Mouse (Mus musculus): ENCODE measurements at regions not wholly inside any gene's neighbourhood (a gene's known extent, or its start where the extent isn't known, plus 50 kb on each side); places are given as distances from the start of the nearest gene placed in this dataset.

- H3K27me3 ChIP-seq (ENCODE audit: control insufficient read depth, insufficient read depth, low read length) = no peaks in the 10 kb centered on the region
- no peak overlapping the region for H3K27ac ChIP-seq (ENCODE audit: control insufficient read depth, insufficient read depth, low read depth, low read length)
- no peak for TF ChIP-seq CTCF (IDR thresholded peaks at IDR 0.05; ENCODE audit: control insufficient read depth, insufficient read depth, insufficient replicate concordance, low read depth, low read length)
- TF ChIP-seq POLR2A (IDR thresholded peaks at IDR 0.05; ENCODE audit: control insufficient read depth, low read depth, low read length) = no peak
- no peaks in the 10 kb centered on the region; the same call in 1 of the 2 replicates for H3K4me1 ChIP-seq (ENCODE audit: control insufficient read depth, insufficient read depth, low read length)
- H3K36me3 ChIP-seq (ENCODE audit: control insufficient read depth, insufficient read depth, low read length) = no peaks in the 10 kb centered on the region
- no peak overlapping the region for H3K4me3 ChIP-seq (ENCODE audit: control insufficient read depth, low read depth, low read length)
Measured at GRCm38 (mm10) chr3:9110741-9111140, 499.1 kb downstream of the Zfp704 start.

- TF ChIP-seq POLR2A (IDR thresholded peaks at IDR 0.05; ENCODE audit: control insufficient read depth, low read depth, low read length) (no peak), CTCF (IDR thresholded peaks at IDR 0.05; ENCODE audit: control insufficient read depth, insufficient read depth, insufficient replicate concordance, low read depth, low read length) (no peak)
- H3K27me3 ChIP-seq (ENCODE audit: control insufficient read depth, insufficient read depth, low read length) = no peaks in the 10 kb centered on the region
- H3K27ac ChIP-seq (ENCODE audit: control insufficient read depth, insufficient read depth, low read depth, low read length) = no peak overlapping the region
Measured at GRCm38 (mm10) chr3:9109991-9110390, 499.9 kb downstream of the Zfp704 start.

GRCm38 (mm10) chr3:9109485-9109884 is 500.4 kb downstream of the Zfp704 start:
- no peaks in the 10 kb centered on the region for H3K27me3 ChIP-seq (ENCODE audit: control insufficient read depth, insufficient read depth, low read length)
- no peak overlapping the region for H3K4me3 ChIP-seq (ENCODE audit: control insufficient read depth, low read depth, low read length)
- TF ChIP-seq CTCF (IDR thresholded peaks at IDR 0.05; ENCODE audit: control insufficient read depth, insufficient read depth, insufficient replicate concordance, low read depth, low read length) (no peak), POLR2A (IDR thresholded peaks at IDR 0.05; ENCODE audit: control insufficient read depth, low read depth, low read length) (no peak)
- H3K27ac ChIP-seq (ENCODE audit: control insufficient read depth, insufficient read depth, low read depth, low read length) = no peak overlapping the region
- H3K4me1 ChIP-seq (ENCODE audit: control insufficient read depth, insufficient read depth, low read length) = no peaks in the 10 kb centered on the region; the same call in 1 of the 2 replicates
- H3K36me3 ChIP-seq (ENCODE audit: control insufficient read depth, insufficient read depth, low read length) = no peaks in the 10 kb centered on the region

More at GRCm38 (mm10) chr3:9109991-9110390, 499.9 kb downstream of the Zfp704 start:
- H3K36me3 ChIP-seq (ENCODE audit: control insufficient read depth, insufficient read depth, low read length) = no peaks in the 10 kb centered on the region
- no peak overlapping the region for H3K4me3 ChIP-seq (ENCODE audit: control insufficient read depth, low read depth, low read length)
- no peaks in the 10 kb centered on the region; the same call in 1 of the 2 replicates for H3K4me1 ChIP-seq (ENCODE audit: control insufficient read depth, insufficient read depth, low read length)

- TF ChIP-seq CTCF (IDR thresholded peaks at IDR 0.05; ENCODE audit: control insufficient read depth, insufficient read depth, insufficient replicate concordance, low read depth, low read length) (no peak), POLR2A (IDR thresholded peaks at IDR 0.05; ENCODE audit: control insufficient read depth, low read depth, low read length) (no peak)
- H3K4me3 ChIP-seq (ENCODE audit: control insufficient read depth, low read depth, low read length) = no peak overlapping the region
Measured at GRCm38 (mm10) chr3:9107766-9108410, 502.0 kb downstream of the Zfp704 start.

GRCm38 (mm10) chr3:9105191-9105926 is 504.5 kb downstream of the Zfp704 start:
- Histone ChIP-seq H3K36me3 (ENCODE audit: control insufficient read depth, insufficient read depth, low read length) (no peaks in the 10 kb centered on the region), H3K27ac (ENCODE audit: control insufficient read depth, insufficient read depth, low read depth, low read length) (no peak overlapping the region), H3K27me3 (ENCODE audit: control insufficient read depth, insufficient read depth, low read length) (no peaks in the 10 kb centered on the region), H3K4me1 (ENCODE audit: control insufficient read depth, insufficient read depth, low read length) (no peaks in the 10 kb centered on the region; the same call in 1 of the 2 replicates), H3K4me3 (ENCODE audit: control insufficient read depth, low read depth, low read length) (no peak overlapping the region)
- TF ChIP-seq POLR2A (IDR thresholded peaks at IDR 0.05; ENCODE audit: control insufficient read depth, low read depth, low read length) (no peak), CTCF (IDR thresholded peaks at IDR 0.05; ENCODE audit: control insufficient read depth, insufficient read depth, insufficient replicate concordance, low read depth, low read length) (no peak)

More at GRCm38 (mm10) chr3:9107766-9108410, 502.0 kb downstream of the Zfp704 start:
- no peaks in the 10 kb centered on the region for H3K36me3 ChIP-seq (ENCODE audit: control insufficient read depth, insufficient read depth, low read length)
- no peaks in the 10 kb centered on the region for H3K27me3 ChIP-seq (ENCODE audit: control insufficient read depth, insufficient read depth, low read length)
- H3K27ac ChIP-seq (ENCODE audit: control insufficient read depth, insufficient read depth, low read depth, low read length) = no peak overlapping the region
- no peaks in the 10 kb centered on the region; the same call in 1 of the 2 replicates for H3K4me1 ChIP-seq (ENCODE audit: control insufficient read depth, insufficient read depth, low read length)

- TF ChIP-seq CTCF (IDR thresholded peaks at IDR 0.05; ENCODE audit: control insufficient read depth, insufficient read depth, insufficient replicate concordance, low read depth, low read length) (no peak), POLR2A (IDR thresholded peaks at IDR 0.05; ENCODE audit: control insufficient read depth, low read depth, low read length) (no peak)
- Histone ChIP-seq H3K27ac (ENCODE audit: control insufficient read depth, insufficient read depth, low read depth, low read length) (no peak overlapping the region), H3K4me3 (ENCODE audit: control insufficient read depth, low read depth, low read length) (no peak overlapping the region), H3K36me3 (ENCODE audit: control insufficient read depth, insufficient read depth, low read length) (no peaks in the 10 kb centered on the region), H3K27me3 (ENCODE audit: control insufficient read depth, insufficient read depth, low read length) (no peaks in the 10 kb centered on the region), H3K4me1 (ENCODE audit: control insufficient read depth, insufficient read depth, low read length) (no peaks in the 10 kb centered on the region; the same call in 1 of the 2 replicates)
Measured at GRCm38 (mm10) chr3:9103456-9103855, 506.4 kb downstream of the Zfp704 start.

- Histone ChIP-seq H3K36me3 (ENCODE audit: control insufficient read depth, insufficient read depth, low read length) (no peaks in the 10 kb centered on the region), H3K27ac (ENCODE audit: control insufficient read depth, insufficient read depth, low read depth, low read length) (no peak overlapping the region), H3K4me1 (ENCODE audit: control insufficient read depth, insufficient read depth, low read length) (no peaks in the 10 kb centered on the region; the same call in 1 of the 2 replicates), H3K4me3 (ENCODE audit: control insufficient read depth, low read depth, low read length) (no peak overlapping the region), H3K27me3 (ENCODE audit: control insufficient read depth, insufficient read depth, low read length) (no peaks in the 10 kb centered on the region)
- TF ChIP-seq CTCF (IDR thresholded peaks at IDR 0.05; ENCODE audit: control insufficient read depth, insufficient read depth, insufficient replicate concordance, low read depth, low read length) (no peak), POLR2A (IDR thresholded peaks at IDR 0.05; ENCODE audit: control insufficient read depth, low read depth, low read length) (no peak)
Measured at GRCm38 (mm10) chr3:9101240-9101639, 508.6 kb downstream of the Zfp704 start.
